Mouse (Mus musculus) MEL (cell line): ENCODE data around the gene Sh3rf3. TPM values are rescaled to one million over a fixed set of nuclear protein-coding genes. Genes with fewer than 3 reads are reported as not detected.

Experiments used
- DNase-seq: peaks from one replicate; pipeline ENCODE4 v3.0.0; 2011; ENCODE audit warnings: low read depth, low spot score
- H3K27ac ChIP-seq: 2 replicates; pipeline ENCODE4 v1.5.1; 2012; ENCODE audit warnings: low read depth, mild to moderate bottlenecking, control low read depth, low read length, moderate library complexity; ENCODE audit not compliant: control insufficient read depth
- H3K27me3 ChIP-seq, 2 experiments: fragments of 150-350 bp in 1 of 2; sonication (generic) in 1 of 2; 2 replicates each; pipeline ENCODE4 v1.6.1; 2012; ENCODE audit warnings: low read length in 2 of 2, mild to moderate bottlenecking in 2 of 2, improper control_type of control experiment in 1 of 2, moderate library complexity in 1 of 2; ENCODE audit not compliant: insufficient read depth in 2 of 2, control insufficient read depth in 1 of 2
- H3K36me3 ChIP-seq, 2 experiments: 2 replicates each; pipeline ENCODE4 v1.6.1; 2012 to 2014; ENCODE audit warnings: low read length in 2 of 2, improper control_type of control experiment in 1 of 2, inconsistent platforms in 1 of 2, mild to moderate bottlenecking in 1 of 2; ENCODE audit not compliant: insufficient read depth in 2 of 2, control insufficient read depth in 1 of 2
- H3K4me1 ChIP-seq, 2 experiments: fragments of 150-350 bp in 1 of 2; sonication (generic) in 1 of 2; 2 replicates each; pipeline ENCODE4 v1.6.1; 2012; ENCODE audit warnings: low read length in 2 of 2, improper control_type of control experiment in 1 of 2, mild to moderate bottlenecking in 1 of 2; ENCODE audit not compliant: insufficient read depth in 2 of 2, control insufficient read depth in 1 of 2
- H3K4me3 ChIP-seq, 2 experiments: fragments of 150-350 bp in 1 of 2; sonication (generic) in 1 of 2; 2 replicates each; pipeline ENCODE4 v1.5.1; 2012; ENCODE audit warnings: low read depth in 2 of 2, low read length in 2 of 2, mild to moderate bottlenecking in 2 of 2, moderate library complexity in 2 of 2, control low read depth in 1 of 2, improper control_type of control experiment in 1 of 2; ENCODE audit not compliant: control insufficient read depth in 1 of 2, insufficient read depth in 1 of 2
- H3K79me2 ChIP-seq: 2 replicates; pipeline ENCODE4 v1.6.1; 2012; ENCODE audit warnings: mild to moderate bottlenecking, low read length, moderate library complexity; ENCODE audit not compliant: control insufficient read depth, poor library complexity, insufficient read depth
- H3K9ac ChIP-seq: 2 replicates; pipeline ENCODE4 v1.6.1; 2012; ENCODE audit warnings: low read depth, mild to moderate bottlenecking, control low read depth, low read length, moderate library complexity; ENCODE audit not compliant: control insufficient read depth, poor library complexity, severe bottlenecking
- H3K9me3 ChIP-seq: fragments of 150-350 bp; sonication (generic); replicated peaks from 2 replicates; pipeline ENCODE4 v1.6.1; 2012; ENCODE audit warnings: mild to moderate bottlenecking, low read length, improper control_type of control experiment, moderate library complexity; ENCODE audit not compliant: insufficient read depth
- E2F4 ChIP-seq: IDR thresholded peaks from 2 replicates; pipeline ENCODE4 v1.6.1; 2011; ENCODE audit warnings: low read depth, low read length, improper control_type of control experiment, borderline replicate concordance
- ELF1 ChIP-seq: IDR thresholded peaks from 2 replicates; pipeline ENCODE4 v1.6.1; 2014; ENCODE audit warnings: low read depth, mild to moderate bottlenecking, inconsistent platforms, low read length, improper control_type of control experiment, moderate library complexity
- HCFC1 ChIP-seq: IDR thresholded peaks from 2 replicates; pipeline ENCODE4 v1.6.1; 2012; ENCODE audit warnings: low read depth, mild to moderate bottlenecking, inconsistent platforms, low read length, improper control_type of control experiment, moderate library complexity
- JUND ChIP-seq: IDR thresholded peaks from 2 replicates; pipeline ENCODE4 v1.6.1; 2011; ENCODE audit warnings: low read depth, mild to moderate bottlenecking, improper control_type of control experiment, low read length
- KAT2A ChIP-seq: conservative IDR thresholded peaks from 2 replicates; pipeline ENCODE4 v1.6.1; 2012; ENCODE audit warnings: low read depth, low read length, improper control_type of control experiment, inconsistent platforms
- MAFK ChIP-seq: IDR thresholded peaks from 2 replicates; pipeline ENCODE4 v1.6.1; 2011; ENCODE audit warnings: low read depth, mild to moderate bottlenecking, low read length, improper control_type of control experiment, borderline replicate concordance
- MAX ChIP-seq: IDR thresholded peaks from 2 replicates; pipeline ENCODE4 v1.6.1; 2011; ENCODE audit warnings: low read length, improper control_type of control experiment
- MAZ ChIP-seq: IDR thresholded peaks from 2 replicates; pipeline ENCODE4 v1.6.1; 2012; ENCODE audit warnings: low read depth, mild to moderate bottlenecking, inconsistent platforms, low read length, improper control_type of control experiment
- MEF2A ChIP-seq: IDR thresholded peaks from 2 replicates; pipeline ENCODE4 v1.6.1; 2014; ENCODE audit warnings: low read depth, mild to moderate bottlenecking, inconsistent platforms, low read length, improper control_type of control experiment; ENCODE audit not compliant: poor library complexity, insufficient replicate concordance, severe bottlenecking; ENCODE audit errors: extremely low read depth
- MYC ChIP-seq: IDR thresholded peaks from 2 replicates; pipeline ENCODE4 v1.6.1; 2011; ENCODE audit warnings: low read depth, mild to moderate bottlenecking, low read length, improper control_type of control experiment, moderate library complexity
- NRF1 ChIP-seq: IDR thresholded peaks from 2 replicates; pipeline ENCODE4 v1.6.1; 2014; ENCODE audit warnings: low read depth, mild to moderate bottlenecking, inconsistent platforms, low read length, improper control_type of control experiment, moderate library complexity; ENCODE audit not compliant: poor library complexity, insufficient read depth, severe bottlenecking
- POLR2AphosphoS2 ChIP-seq: IDR thresholded peaks from 2 replicates; pipeline ENCODE4 v1.6.1; 2011; ENCODE audit warnings: low read length, improper control_type of control experiment
- POLR2AphosphoS5 ChIP-seq: IDR thresholded peaks from 2 replicates; pipeline ENCODE4 v1.6.1; 2012; ENCODE audit warnings: low read depth, borderline replicate concordance, mild to moderate bottlenecking, inconsistent platforms, low read length, moderate library complexity, mixed read lengths
- RCOR1 ChIP-seq: IDR thresholded peaks from 2 replicates; pipeline ENCODE4 v1.6.1; 2012; ENCODE audit warnings: low read depth, mild to moderate bottlenecking, inconsistent platforms, low read length, improper control_type of control experiment
- SMC3 ChIP-seq: IDR thresholded peaks from 2 replicates; pipeline ENCODE4 v1.6.1; 2011; ENCODE audit warnings: low read depth, low read length, improper control_type of control experiment
- TBP ChIP-seq: IDR thresholded peaks from 2 replicates; pipeline ENCODE4 v1.8.0; 2011; ENCODE audit warnings: low read depth, low read length, improper control_type of control experiment
- TCF12 ChIP-seq: IDR thresholded peaks from 2 replicates; pipeline ENCODE4 v1.6.1; 2014; ENCODE audit warnings: low read depth, mild to moderate bottlenecking, inconsistent platforms, low read length, improper control_type of control experiment, moderate library complexity
- UBTF ChIP-seq: IDR thresholded peaks from 2 replicates; pipeline ENCODE4 v1.6.1; 2012; ENCODE audit warnings: low read depth, mild to moderate bottlenecking, inconsistent platforms, low read length, improper control_type of control experiment, moderate library complexity, borderline replicate concordance; ENCODE audit not compliant: insufficient read depth
- USF1 ChIP-seq: IDR thresholded peaks from 2 replicates; pipeline ENCODE4 v1.6.1; 2014; ENCODE audit warnings: low read depth, mild to moderate bottlenecking, inconsistent platforms, low read length, improper control_type of control experiment, moderate library complexity
- USF2 ChIP-seq, 2 experiments: IDR thresholded peaks; 2 replicates each; pipeline ENCODE4 v1.6.1; 2011 to 2012; ENCODE audit warnings: improper control_type of control experiment in 2 of 2, low read length in 2 of 2, borderline replicate concordance in 1 of 2, inconsistent platforms in 1 of 2, low read depth in 1 of 2, mild to moderate bottlenecking in 1 of 2; ENCODE audit not compliant: insufficient read depth in 1 of 2
- ZC3H11A ChIP-seq: IDR thresholded peaks from 2 replicates; pipeline ENCODE4 v1.6.1; 2012; ENCODE audit warnings: low read depth, mild to moderate bottlenecking, inconsistent platforms, low read length, improper control_type of control experiment
- ZKSCAN1 ChIP-seq: IDR thresholded peaks from 2 replicates; pipeline ENCODE4 v1.6.1; 2012; ENCODE audit warnings: low read depth, mild to moderate bottlenecking, inconsistent platforms, low read length, improper control_type of control experiment, moderate library complexity
- polyA plus RNA-seq, 2 experiments: library from polyadenylated mRNA; stranded (reverse) in 1 of 2; unstranded in 1 of 2; fragments of >175 nt in 1 of 2; fragments of >200 nt in 1 of 2; gene quantifications; 2 replicates each; pipeline versions ENCODE4 v1.2.1 to v1.2.4; 2012; ENCODE audit warnings: low replicate concordance in 2 of 2, low read depth in 1 of 2; ENCODE audit not compliant: insufficient read length in 2 of 2, insufficient read depth in 1 of 2, missing spikeins in 1 of 2
- total RNA-seq: library from RNA; depleted of rRNA; stranded (reverse); fragments of 300-350 nt; gene quantifications from 2 replicates; pipeline ENCODE4 v1.2.3, GENCODE M21; 2012

The Sh3rf3 gene
- total and polyA plus RNA-seq, 3 experiments = not detected

DNA sequence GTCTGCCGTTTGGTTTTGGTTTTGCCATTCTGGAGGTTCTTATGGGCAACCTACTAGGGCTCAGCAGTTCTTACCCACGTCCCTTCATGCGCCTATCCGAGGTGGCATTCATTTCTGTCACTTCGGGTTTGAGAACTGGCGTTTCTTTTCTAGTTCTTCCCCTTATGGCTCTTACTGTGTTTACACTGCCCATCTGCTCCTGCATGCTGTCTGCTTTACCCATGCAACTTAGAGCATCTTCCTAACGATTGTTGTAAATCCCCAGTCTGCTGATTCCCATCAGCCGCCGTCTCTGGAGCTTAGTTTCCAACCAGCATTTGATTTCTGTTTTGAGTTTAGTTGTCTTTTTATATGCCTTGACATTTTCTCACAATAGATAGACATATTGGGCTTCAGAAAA, 189.2 kb downstream of the Sh3rf3 start:
- no peak overlapping the region for H3K4me3 ChIP-seq
- no peaks in the 10 kb centered on the region for H3K79me2 ChIP-seq
- H3K9ac ChIP-seq = no peak overlapping the region
- no peaks in the 10 kb centered on the region for H3K27me3 ChIP-seq
- DNase-seq = no peak
- TF ChIP-seq MYC = no peak
- no peak for TF ChIP-seq JUND
- TF ChIP-seq USF1 = no peak
- no peak for TF ChIP-seq TCF12
- no peak for TF ChIP-seq POLR2AphosphoS5
- no peak for TF ChIP-seq ELF1
- no peak for TF ChIP-seq E2F4
- TF ChIP-seq HCFC1 = no peak
- TF ChIP-seq ZKSCAN1 = no peak
- no peak for TF ChIP-seq RCOR1
- TF ChIP-seq POLR2AphosphoS2 = no peak
- TF ChIP-seq KAT2A = no peak
- no peak for TF ChIP-seq UBTF
- no peak for TF ChIP-seq SMC3
- TF ChIP-seq ZC3H11A = no peak
- TF ChIP-seq MAZ = no peak
- no peak for TF ChIP-seq MEF2A
- TF ChIP-seq USF2 (IDR thresholded peaks at IDR 0.05; ENCODE audit: borderline replicate concordance in 1 of 2, insufficient read depth in 1 of 2, low read depth in 1 of 2, low read length in 2 of 2) = no peak
- TF ChIP-seq MAFK = no peak
- TF ChIP-seq MAX = no peak
- H3K9me3 ChIP-seq = no peaks in the 10 kb centered on the region
- no peaks in the 10 kb centered on the region for H3K4me1 ChIP-seq
- H3K36me3 ChIP-seq = no peaks in the 10 kb centered on the region
- H3K27ac ChIP-seq = no peak overlapping the region

DNA sequence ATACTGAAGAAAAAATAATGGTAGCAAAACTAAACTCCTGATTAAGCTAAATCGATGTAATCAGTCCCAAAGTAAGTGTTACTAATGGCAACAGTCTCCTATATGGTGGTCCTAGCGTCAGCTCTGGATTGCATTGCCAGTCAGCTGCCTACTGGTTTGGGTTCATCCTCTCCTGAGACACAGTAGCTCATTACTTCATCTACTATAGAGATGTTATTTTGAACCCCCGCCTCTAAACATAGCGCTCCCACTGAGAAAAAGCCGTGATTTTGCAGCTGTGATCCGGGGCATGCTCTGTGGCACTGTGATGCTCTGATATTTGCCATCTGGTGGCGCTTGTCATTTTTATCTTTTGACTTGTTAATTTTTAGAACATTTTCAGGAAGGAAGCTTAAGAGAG, 198.3 kb downstream of the Sh3rf3 start:
- H3K4me3 ChIP-seq = no peak overlapping the region

More for the DNA sequence above, 198.3 kb downstream of the Sh3rf3 start:
- Histone ChIP-seq H3K27me3 (no peaks in the 10 kb centered on the region), H3K27ac (no peak overlapping the region), H3K36me3 (no peaks in the 10 kb centered on the region), H3K79me2 (no peaks in the 10 kb centered on the region), H3K9ac (no peak overlapping the region), H3K4me1 (no peaks in the 10 kb centered on the region), H3K9me3 (no peaks in the 10 kb centered on the region)
- no peak for DNase-seq
- no peak for TF ChIP-seq TBP
- TF ChIP-seq NRF1 = no peak
- TF ChIP-seq E2F4 = no peak
- TF ChIP-seq MAFK = no peak
